Mouse (Mus musculus) left cerebral cortex, postnatal 10 days (tissue): Measurements from ENCODE around the gene Lin52. TPM values are rescaled to one million over a fixed set of nuclear protein-coding genes. Genes with fewer than 3 reads are reported as not detected.
A peak's percentile ranks its signal among the peaks of the same experiment; 100 is the strongest.

Experiments
- DNase-seq, 2 experiments: peaks; one replicate each; pipeline ENCODE4 v3.0.0; 2021 to 2022; ENCODE audit warnings: low spot score in 2 of 2, mixed read lengths in 1 of 2; ENCODE audit errors: extremely low spot score in 1 of 2
- intact Hi-C: fragments of 180-260 bp; cut with DNase I; formaldehyde crosslinking; loops from one replicate; pipeline ENCODE4 v1.15.1; 2025
- total RNA-seq, 2 experiments: library from RNA; stranded (reverse); gene quantifications; 2 replicates each; pipeline ENCODE4 v1.2.3; 2021

Lin52 gene
- total RNA-seq, 2 experiments from 2014 or later, result 16.0 to 16.8 TPM

GRCm38 (mm10) chr12:84572341-84572720 lies 121.1 kb downstream of the Lin52 start:
- intact Hi-C loops, result no loop called here
- DNase-seq, result no peak

- intact Hi-C loops, result no loop called here
- DNase-seq, result no peak
Observed at GRCm38 (mm10) chr12:84573094-84573493, 121.9 kb downstream of the Lin52 start.

DNA sequence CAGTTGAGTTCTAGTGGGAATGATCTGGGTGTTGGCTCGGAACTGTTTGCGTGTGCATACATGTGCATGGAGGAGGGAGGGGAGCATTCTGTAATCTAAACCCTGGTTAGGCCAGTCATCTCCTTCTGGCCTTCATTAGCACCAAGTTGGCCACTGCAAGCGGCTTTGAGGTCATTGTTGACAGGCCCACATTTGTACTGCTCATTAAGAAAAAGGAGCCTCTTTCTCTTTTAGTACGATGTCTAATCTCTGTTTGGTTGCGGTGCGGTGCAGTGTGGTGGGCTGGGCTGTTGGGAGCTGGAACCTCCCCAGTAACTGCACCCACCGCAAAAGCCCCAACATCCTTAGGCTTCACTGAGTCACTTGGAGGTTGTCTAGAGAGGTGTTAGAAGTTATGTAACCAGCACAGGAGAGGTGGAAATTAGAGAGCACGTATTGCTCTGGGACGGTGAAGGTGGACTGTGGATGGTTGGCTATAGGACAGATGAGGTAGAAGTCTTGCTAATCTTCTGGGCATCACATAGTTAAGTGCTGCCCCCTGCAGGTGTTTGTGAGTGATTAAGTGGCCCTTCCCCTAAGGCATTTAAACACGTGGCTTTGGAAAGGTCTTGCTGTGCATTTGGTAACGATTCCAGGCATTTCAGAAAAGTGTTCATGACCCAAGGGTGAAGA lies 126.7 kb downstream of the Lin52 start:
- no peak for DNase-seq
- intact Hi-C loops, result no loop called here

DNA sequence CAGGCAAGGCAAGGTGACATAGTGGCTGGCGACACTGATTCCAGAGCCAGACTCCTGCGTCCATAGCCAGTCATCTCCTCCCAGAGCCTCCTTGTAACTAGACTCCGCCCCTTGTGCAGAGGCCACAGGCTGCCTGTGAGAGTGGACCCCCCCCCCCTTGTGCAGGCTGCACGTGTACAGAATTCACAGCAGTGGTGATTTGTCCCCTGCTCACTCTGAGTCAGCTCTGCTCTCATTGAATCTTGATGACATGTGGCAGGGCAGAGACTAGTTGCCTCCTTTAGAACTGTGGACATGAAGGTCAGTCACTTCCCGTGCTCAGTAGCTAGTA lies 127.2 kb downstream of the Lin52 start:
- intact Hi-C loops, result no loop called here
- no peak for DNase-seq

DNA sequence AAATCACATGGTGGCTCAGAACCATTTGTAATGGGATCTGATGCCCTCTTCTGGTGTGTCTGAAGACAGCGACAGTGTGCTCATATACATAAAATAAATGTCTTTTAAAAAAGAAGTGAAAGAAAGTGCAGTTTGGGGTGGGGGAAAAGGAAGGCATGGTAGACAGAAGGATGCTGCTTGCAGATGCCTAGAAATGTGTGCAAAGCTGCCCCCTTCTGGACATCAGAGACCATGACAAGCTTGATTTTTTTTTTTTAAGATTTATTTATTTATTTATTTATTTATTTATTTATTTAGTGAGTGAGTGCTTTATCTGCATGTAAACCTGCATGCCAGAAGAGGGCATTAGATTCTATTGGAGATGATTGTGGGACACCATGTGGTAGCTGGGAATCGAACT lies 130.1 kb downstream of the Lin52 start:
- DNase-seq, result no peak
- intact Hi-C loops, result no loop called here

DNA sequence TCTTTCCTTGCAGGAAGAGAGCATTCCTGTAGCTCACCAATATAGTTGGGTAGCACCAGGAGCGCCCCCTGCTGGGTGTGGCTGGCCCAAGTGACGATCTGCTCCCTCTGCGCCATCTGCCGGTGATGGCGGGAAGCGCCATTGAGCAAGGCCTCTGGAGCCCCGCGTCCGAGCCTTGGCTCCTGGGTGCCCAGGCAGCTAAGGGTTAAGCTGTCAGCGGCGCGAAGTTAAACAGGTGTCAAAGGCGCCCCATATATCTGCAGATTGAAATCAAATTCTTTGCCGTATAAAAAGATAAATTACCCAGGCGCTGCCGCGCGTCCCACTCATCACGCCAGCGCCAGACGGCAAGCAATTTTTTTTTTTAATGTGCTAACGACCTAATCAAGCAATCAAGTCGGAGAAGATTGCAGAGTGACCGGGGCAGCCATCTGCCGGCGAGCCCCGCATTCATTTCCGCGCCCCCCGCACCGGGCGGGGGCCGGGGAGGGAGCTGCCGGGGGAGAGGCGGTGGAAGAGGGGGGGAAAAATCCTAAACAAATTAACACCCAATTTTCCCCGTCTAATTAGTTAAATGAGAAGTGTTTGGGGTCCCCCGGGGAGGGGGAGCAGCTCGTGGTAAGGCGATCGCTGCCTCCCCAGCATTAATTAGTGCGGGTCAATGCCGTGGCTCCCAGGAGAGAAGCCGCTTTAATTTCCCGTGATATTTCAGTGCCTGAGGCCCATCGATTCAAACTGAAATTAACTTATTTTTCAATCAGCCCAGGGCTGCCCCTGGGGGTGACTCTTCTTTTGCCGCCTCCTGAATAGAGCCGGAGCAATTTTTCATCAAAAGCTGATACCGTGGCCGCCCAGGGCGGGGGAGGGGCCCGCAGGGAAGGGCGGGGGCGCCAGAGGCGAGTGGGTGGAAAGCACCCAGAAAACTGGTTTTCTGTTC lies 138.9 kb downstream of the Lin52 start:
- peak; percentile 89 to 93 for DNase-seq
- intact Hi-C loops, result loop anchor here (5.0 kb wide), 1 partner anchor 118 kb away; no protein-coding TSS in a partner anchor

Other genes with a start within 250 kb of the Lin52 start
- gene Elmsan1, start 232.5 kb upstream of the Lin52 start, total RNA-seq, result 10 to 100 TPM; 12.3 to 13.5 TPM
- gene Ptgr2, start 166.2 kb upstream of the Lin52 start, total RNA-seq, result 10 to 100 TPM; 29.7 to 33.7 TPM
- gene Zfp410, start 134.6 kb upstream of the Lin52 start, total RNA-seq, result 10 to 100 TPM; 35.0 to 36.5 TPM
- 10 to 100 TPM; 21.8 to 22.4 TPM for gene Coq6, start 89.8 kb upstream of the Lin52 start, total RNA-seq
- 1 to 10 TPM; 9.6 TPM for gene Fam161b, start 89.6 kb upstream of the Lin52 start, total RNA-seq
- 10 to 100 TPM; 20.6 to 23.4 TPM for gene Entpd5, start 42.4 kb upstream of the Lin52 start, total RNA-seq
- 1 to 10 TPM; 5.6 to 6.9 TPM for gene Bbof1, start 42.4 kb upstream of the Lin52 start, total RNA-seq
- 10 to 100 TPM in 1 of 2 experiments, 1 to 10 TPM in 1; 8.4 to 10.7 TPM for gene Rnf113a2, start 34.2 kb upstream of the Lin52 start, total RNA-seq
- 10 to 100 TPM; 29.5 to 32.5 TPM for gene Aldh6a1, start 418 bp upstream of the Lin52 start, total RNA-seq
- under 1 TPM; 0.39 TPM for gene Vsx2, start 118.3 kb downstream of the Lin52 start, total RNA-seq
- 10 to 100 TPM; 10.6 to 10.8 TPM for gene Abcd4, start 166.0 kb downstream of the Lin52 start, total RNA-seq
- under 1 TPM in 1 of 2 experiments, not detected in 1; 0.11 TPM for gene Vrtn, start 189.6 kb downstream of the Lin52 start, total RNA-seq
- 10 to 100 TPM; 23.5 to 32.1 TPM for gene Syndig1l, start 247.4 kb downstream of the Lin52 start, total RNA-seq